Mouse (Mus musculus) olfactory bulb, adult 2 months (tissue): ENCODE data around the gene Gm21885. TPM values are rescaled to one million over a fixed set of nuclear protein-coding genes. Genes with fewer than 3 reads are reported as not detected.

ENCODE experiments used
- H3K27ac ChIP-seq: fragments of 200-500 bp; 2 replicates; pipeline ENCODE4 v1.5.1; 2012; ENCODE audit warnings: low read depth, low read length; ENCODE audit not compliant: insufficient read depth
- H3K4me1 ChIP-seq: fragments of 200-500 bp; 2 replicates; pipeline ENCODE4 v1.6.1; 2012; ENCODE audit warnings: low read length; ENCODE audit not compliant: control insufficient read depth, insufficient read depth
- H3K4me3 ChIP-seq: fragments of 200-500 bp; 2 replicates; pipeline ENCODE4 v1.5.1; 2012; ENCODE audit warnings: mild to moderate bottlenecking, low read depth, low read length, moderate library complexity; ENCODE audit not compliant: insufficient read depth
- CTCF ChIP-seq: fragments of 200-500 bp; IDR thresholded peaks from 2 replicates; pipeline ENCODE4 v1.5.1; 2012; ENCODE audit warnings: low read depth, mild to moderate bottlenecking, low read length, moderate library complexity; ENCODE audit not compliant: insufficient read depth
- POLR2A ChIP-seq: fragments of 200-500 bp; IDR thresholded peaks from 2 replicates; pipeline ENCODE4 v1.6.1; 2012; ENCODE audit warnings: mild to moderate bottlenecking, low read depth, low read length, moderate library complexity; ENCODE audit not compliant: insufficient read depth
- WGBS: fragments of 180-500 bp; shearing (Covaris S2); methylation state at CpG from one replicate; pipeline ENCODE4 v1.1.7; 2018; 5-methylcytosine and 5-hydroxymethylcytosine counted together
- polyA plus RNA-seq: library from polyadenylated mRNA; stranded (reverse); fragments of >200 nt; gene quantifications from 2 replicates; pipeline ENCODE4 v1.2.4, GENCODE M21; 2012; ENCODE audit warnings: low replicate concordance; ENCODE audit not compliant: missing spikeins, insufficient read depth, insufficient read length

Gene Gm21885
- polyA plus RNA-seq, 1 experiment = not detected

DNA sequence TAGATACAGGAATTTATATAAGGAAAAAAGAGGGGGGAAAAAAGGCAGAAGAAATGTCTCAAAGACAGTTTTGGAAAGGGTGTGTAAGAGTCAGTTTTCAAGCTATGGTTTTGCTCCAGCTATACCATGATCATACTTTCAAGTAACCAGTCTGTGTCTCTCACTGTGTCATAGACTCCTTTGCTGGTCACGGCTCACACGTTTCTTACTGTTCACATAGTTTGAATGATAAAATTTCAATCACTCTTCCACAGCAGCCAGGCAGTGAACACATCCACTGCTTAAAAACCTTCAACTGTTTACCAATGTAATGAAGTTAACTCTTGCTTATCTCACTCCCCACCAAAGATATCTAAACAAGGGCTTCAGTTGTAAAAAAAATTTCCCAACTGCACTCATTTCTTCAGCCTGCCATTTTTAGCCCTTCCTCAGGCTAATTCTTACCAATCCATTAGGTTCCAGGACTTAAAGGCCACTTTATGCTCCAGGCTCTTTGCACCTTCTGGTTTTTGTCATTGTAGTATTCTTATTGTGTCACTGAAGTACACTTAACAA, 32.5 kb downstream of the Gm21885 start:
- Histone ChIP-seq H3K4me3 (no peak overlapping the region), H3K4me1 (peaks cover 5% of the 10 kb centered on the region), H3K27ac (no peak overlapping the region)
- 36% methylated on average over 2 of the region's 2 CpGs for WGBS
- no peak for TF ChIP-seq CTCF
- TF ChIP-seq POLR2A = no peak

GRCm38 (mm10) chr11:94315308-94315707, 33.6 kb downstream of the Gm21885 start:
- TF ChIP-seq POLR2A = no peak
- no peak for TF ChIP-seq CTCF
- Histone ChIP-seq H3K4me3 (no peak overlapping the region), H3K27ac (no peak overlapping the region), H3K4me1 (peaks cover 6% of the 10 kb centered on the region)
- 11% methylated on average over 1 of the region's 1 CpGs for WGBS

DNA sequence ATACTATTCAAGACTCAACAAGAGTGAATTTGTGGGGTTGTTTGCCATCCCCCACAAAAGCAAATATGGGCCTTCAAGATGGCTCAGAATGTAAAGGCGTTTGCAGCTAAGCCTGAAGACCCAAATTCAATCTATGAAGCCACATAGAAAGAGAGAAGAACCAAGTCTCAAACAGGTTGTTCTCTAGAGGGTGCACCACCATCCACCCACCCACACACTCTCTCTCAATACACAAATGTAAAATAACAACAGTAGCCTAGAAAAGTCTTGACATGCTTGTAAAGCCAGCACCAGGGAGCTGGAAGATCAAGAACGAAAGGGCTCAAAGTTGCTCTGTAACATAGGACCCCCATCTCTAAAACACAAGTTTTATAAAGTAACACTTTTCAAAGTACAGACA, 34.9 kb downstream of the Gm21885 start:
- TF ChIP-seq POLR2A (no peak), CTCF (no peak)
- Histone ChIP-seq H3K27ac (no peak overlapping the region), H3K4me3 (no peak overlapping the region), H3K4me1 (peaks cover 6% of the 10 kb centered on the region)
- 49% methylated on average over 2 of the region's 2 CpGs for WGBS

DNA sequence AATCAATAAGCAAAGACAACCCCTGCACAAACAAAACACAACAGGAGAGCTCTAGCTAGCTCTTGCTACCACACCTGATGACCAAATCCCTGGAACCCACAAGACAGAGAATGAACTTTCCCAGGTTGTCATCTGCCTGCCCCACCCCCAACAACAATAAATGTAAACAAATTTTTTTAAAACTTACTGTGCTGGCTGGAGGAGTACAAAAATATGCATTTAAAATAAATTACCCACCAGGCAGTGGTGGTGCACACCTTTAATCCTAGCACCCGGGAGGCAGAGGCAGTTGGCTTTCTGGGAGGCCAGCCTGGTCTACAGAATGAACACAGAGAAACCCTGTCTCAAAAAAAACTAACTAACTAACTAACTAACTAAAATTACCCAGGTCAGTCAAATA, 35.3 kb downstream of the Gm21885 start:
- Histone ChIP-seq H3K4me3 (no peak overlapping the region), H3K4me1 (peaks cover 6% of the 10 kb centered on the region), H3K27ac (no peak overlapping the region)
- TF ChIP-seq POLR2A (no peak), CTCF (no peak)
- 63% methylated on average over 1 of the region's 1 CpGs for WGBS

- Histone ChIP-seq H3K4me1 (peaks cover 6% of the 10 kb centered on the region), H3K4me3 (no peak overlapping the region), H3K27ac (no peak overlapping the region)
- TF ChIP-seq CTCF (no peak), POLR2A (no peak)
- 56% methylated on average over 4 of the region's 4 CpGs for WGBS
Observed at GRCm38 (mm10) chr11:94317515-94317914, 35.8 kb downstream of the Gm21885 start.

GRCm38 (mm10) chr11:94318056-94318455, 36.4 kb downstream of the Gm21885 start:
- H3K4me1 ChIP-seq = peaks cover 6% of the 10 kb centered on the region
- no peak for TF ChIP-seq POLR2A
- no peak for TF ChIP-seq CTCF
- no peak overlapping the region for H3K27ac ChIP-seq
- no peak overlapping the region for H3K4me3 ChIP-seq
- WGBS = 50% methylated on average over 5 of the region's 5 CpGs

- TF ChIP-seq POLR2A (no peak), CTCF (no peak)
- WGBS = under 1% methylated on average over 67 of the region's 67 CpGs
- Histone ChIP-seq H3K4me1 (peaks cover 11% of the 10 kb centered on the region), H3K27ac (peak overlapping the region; percentile 96), H3K4me3 (peak overlapping the region; percentile 99)
Observed at GRCm38 (mm10) chr11:94320969-94321930, 39.6 kb downstream of the Gm21885 start.

- peaks cover 11% of the 10 kb centered on the region for H3K4me1 ChIP-seq
Observed at GRCm38 (mm10) chr11:94321931-94322400, 40.3 kb downstream of the Gm21885 start, which contains the start of gene Luc7l3. Gene Luc7l3, minus strand, starts transcription at chr11:94321988.

GRCm38 (mm10) chr11:94322636-94323035, 41.0 kb downstream of the Gm21885 start:
- peak overlapping the region; percentile 98; the same call in 1 of the 2 replicates for H3K27ac ChIP-seq
- WGBS = 61% methylated on average over 5 of the region's 5 CpGs
- H3K4me3 ChIP-seq = no peak overlapping the region
- H3K4me1 ChIP-seq = peaks cover 10% of the 10 kb centered on the region
- no peak for TF ChIP-seq POLR2A

More at GRCm38 (mm10) chr11:94321931-94322400, 40.3 kb downstream of the Gm21885 start, which contains the start of gene Luc7l3:
- under 1% methylated on average over 36 of the region's 36 CpGs for WGBS
- TF ChIP-seq CTCF = no peak
- peak; percentile 87 for TF ChIP-seq POLR2A
- Histone ChIP-seq H3K27ac (peak within 1 kb of the TSS; percentile 98), H3K4me3 (peak within 1 kb of the TSS; percentile 99)
